Mouse (Mus musculus): ENCODE measurements around the gene F12. TPM values are rescaled to one million over a fixed set of nuclear protein-coding genes. Genes with fewer than 3 reads are reported as not detected.

Gene F12
- total RNA-seq, 2 experiments from 2014 or later = 0.32 to 0.36 TPM

- DNase-seq (ENCODE audit: low spot score in 2 of 2) = peak; percentile 53 to 87
Observed at GRCm38 (mm10) chr13:55418004-55418403, 8.6 kb downstream of the F12 start.

- DNase-seq (ENCODE audit: low spot score in 2 of 2) = peak; percentile 62 to 78
Observed at GRCm38 (mm10) chr13:55414743-55415380, 11.7 kb downstream of the F12 start, which contains the start of gene Pfn3. Pfn3 (minus strand) TSS chr13:55415232.

DNA sequence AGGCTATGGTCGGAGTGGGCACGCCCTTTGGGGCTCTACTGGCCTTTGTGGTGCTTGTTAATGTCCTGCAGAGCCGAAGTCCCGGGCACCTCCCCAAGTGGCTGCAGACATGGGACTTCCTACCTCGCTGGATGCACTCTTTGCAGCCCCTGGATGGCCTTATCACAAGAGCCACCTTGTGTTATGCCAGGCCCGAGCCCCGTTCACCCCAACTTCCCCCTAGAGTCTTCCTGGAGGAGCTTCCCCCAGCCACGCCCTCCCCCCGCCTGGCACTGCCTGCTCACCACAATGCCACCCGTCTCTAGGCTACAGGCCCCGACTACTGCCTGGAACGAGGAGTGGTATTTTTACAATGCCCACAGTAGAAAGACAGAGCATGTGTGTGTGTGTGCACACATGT is 13.3 kb downstream of the F12 start:
- no peak for DNase-seq (ENCODE audit: low spot score in 2 of 2)

DNA sequence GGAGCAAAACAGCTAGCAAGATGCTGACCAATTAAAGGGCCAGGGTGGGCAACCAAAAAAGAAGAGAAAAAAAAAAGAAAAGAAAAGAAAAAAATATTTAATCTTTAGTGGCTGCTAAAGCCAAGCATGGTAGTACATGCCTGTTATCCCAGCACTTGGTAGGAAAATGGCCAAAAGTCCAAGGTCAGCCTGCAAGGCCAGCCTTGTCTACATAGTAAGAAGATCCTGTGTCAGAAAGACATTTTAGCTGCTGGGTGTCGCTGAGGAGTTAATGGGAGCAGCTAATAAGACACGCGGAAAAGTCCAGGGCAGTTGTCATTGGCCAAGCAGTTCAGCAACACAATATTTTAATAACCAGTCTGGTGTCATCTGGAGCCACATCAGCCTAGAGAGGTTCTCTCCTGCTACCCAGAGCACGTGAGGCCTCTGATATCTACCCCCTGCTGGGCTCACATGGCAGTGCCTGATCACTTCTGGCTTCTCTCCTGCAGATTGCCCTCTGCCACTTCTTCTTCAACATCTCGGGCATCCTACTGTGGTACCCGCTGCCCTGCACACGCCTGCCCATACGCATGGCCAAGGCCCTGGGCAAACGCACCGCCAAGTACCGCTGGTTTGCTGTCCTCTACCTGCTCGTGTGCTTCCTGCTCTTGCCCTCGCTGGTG is 13.8 kb downstream of the F12 start:
- DNase-seq (ENCODE audit: low spot score in 2 of 2) = no peak

DNA sequence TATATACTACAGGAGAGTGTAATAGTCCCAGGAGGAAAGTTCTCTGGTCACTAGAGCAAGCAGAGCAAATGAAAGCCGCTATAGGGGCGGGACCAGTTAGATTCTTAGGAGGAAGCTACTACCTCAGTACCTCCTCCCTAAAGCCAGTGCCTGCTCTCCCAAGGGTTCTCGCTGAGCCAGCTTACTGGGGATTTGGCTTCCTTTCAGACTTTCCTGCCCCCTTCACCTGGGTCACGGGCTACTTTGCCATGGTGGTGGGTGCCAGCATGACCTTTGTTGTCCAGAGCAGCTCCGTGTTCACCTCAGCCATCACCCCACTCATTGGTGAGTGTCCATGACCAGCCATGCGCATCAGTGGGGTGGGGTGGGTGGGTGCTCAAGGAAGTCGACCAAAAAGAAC is 14.8 kb downstream of the F12 start:
- no peak for DNase-seq (ENCODE audit: low spot score in 2 of 2)

DNA sequence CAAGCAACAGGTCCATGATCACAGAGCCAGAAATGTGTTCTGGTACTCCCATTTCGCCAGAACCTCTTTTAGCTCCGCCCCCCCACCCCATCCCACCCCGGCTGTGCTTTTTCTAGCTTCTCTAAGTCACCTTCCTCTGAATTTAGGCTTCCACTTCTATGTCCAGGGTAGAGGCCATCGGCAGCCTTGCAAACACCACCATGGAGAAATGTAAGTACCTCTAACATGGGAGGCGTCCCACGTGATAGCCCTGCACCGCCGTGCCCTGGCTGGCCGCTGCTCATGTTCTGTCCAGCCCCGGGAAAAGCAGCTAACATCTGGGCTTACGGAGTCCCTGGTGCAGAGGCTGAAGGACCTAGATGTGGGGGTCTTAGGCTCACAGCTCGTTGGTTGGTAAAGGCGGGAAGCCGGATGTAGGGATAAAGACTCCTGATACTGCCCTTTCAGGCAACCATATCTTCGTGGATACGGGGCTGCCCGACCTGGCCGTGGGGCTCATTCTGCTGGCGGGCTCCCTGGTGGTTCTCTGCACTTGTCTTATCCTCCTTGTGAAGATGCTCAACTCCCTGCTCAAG is 18.0 kb downstream of the F12 start:
- DNase-seq (ENCODE audit: low spot score in 2 of 2) = no peak

DNA sequence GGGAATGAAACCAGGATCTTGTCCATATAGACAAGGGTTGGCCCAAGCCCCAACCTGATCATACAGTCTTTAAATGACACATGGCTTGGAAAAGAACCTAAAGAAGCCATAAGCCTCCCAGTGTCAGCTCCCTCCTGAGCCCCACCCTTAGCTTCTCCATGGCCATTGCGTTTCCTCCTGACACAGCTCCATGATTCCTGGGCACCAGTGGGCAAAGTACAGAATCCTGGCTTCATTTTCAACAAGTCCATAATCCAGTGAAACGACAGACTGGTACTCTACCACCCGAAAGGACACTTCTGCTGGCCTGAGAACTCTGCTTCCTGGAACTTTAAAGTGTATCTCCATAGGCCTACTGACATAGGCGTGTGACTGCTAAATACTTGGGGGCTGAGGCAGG is 19.3 kb downstream of the F12 start:
- no peak for DNase-seq (ENCODE audit: low spot score in 2 of 2)

DNA sequence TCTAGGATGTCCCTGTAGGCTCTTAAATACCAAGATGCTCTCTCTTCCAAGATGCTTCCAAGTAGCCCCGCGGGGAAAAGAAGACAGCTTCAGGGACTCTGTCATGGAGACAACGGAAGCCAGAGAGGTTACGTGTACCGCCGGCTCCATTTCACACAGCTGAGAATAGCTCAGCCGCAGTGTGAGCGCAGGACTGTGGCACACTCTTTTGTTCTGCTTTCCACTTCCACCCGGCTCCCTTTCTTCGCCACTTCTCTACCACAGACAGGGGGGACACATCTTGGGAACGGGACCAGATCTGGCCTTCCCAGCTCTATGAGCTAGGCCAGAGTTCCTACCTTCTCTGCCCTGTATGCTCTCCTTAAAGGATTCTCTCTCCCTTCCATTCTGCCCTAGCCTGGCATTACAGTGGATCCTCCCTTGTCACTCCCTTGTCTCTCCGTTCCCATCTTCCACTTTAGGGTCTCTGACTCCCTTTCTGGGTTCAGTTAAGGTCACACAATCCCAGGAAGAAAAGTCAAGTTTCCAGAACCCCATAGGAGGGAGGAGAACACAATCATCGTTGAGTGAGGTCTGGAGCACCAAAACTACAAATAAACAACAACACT is 20.7 kb downstream of the F12 start:
- DNase-seq (ENCODE audit: low spot score in 2 of 2) = no peak

- peak; percentile 61 to 87 for DNase-seq (ENCODE audit: low spot score in 2 of 2)
Observed at GRCm38 (mm10) chr13:55404853-55405782, 21.5 kb downstream of the F12 start.

DNA sequence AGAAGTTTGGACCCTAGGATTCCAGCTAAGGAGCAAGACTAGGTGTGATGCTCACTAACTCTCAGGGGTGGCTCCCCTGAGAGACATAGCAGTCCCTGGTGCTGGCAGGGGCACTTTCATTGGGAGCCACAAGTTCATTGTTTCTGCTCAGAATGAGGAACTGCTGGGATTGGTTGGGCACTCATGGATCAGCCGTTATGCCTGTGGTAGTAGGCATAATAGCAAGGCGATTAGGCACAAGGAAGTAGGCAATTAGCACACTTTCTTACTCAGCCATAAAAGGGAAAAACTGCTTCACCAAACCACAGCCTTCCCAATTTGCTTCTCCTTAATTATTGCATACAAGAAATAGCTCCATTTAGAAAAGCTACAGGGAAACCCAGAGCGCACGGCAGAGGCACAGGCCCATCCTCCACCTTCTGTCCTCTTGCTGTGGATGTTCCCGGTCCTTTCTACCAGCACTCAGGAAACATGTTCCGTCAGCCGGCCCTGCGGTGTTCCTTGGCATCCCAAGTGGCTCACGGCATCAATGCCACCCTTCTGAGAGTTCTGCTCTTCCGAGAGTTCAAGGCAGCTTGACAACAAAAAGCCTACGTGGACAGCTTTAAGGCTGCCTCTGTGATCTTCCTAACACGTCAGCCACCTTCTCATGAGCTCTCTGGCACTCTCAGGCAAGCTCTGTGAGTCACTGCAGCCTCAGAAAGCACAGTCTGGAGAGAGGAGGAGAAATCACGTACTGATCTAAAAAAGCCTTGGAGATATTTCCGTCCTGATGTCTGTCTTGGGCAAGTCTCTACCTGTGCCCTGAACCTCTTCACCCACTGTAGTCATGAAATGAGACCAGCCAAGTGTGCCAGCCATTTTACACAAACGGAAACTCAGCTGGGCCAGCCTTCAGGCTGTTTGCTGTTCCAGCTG is 22.4 kb downstream of the F12 start:
- peak in 1 of 2 experiments; percentile 65 for DNase-seq (ENCODE audit: low spot score in 2 of 2)

DNA sequence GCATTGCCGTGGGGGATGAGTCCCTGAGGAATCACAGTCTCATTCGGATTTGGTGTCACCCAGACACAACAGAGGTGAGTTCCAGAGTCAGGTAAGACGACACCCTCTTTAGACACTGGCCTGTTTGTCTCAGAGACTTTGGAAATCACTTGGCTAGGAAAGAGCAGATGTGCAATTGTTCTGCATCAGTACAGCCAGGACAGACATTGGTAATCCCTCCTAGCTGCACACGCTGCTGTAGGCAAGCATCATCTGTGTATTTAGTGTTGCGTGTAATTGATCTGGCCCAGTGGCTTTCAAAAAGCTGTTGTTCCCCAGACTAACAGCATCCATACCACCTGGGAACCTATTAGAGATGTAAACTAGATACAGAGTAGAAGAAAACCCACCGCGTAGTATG is 23.3 kb downstream of the F12 start:
- no peak for DNase-seq (ENCODE audit: low spot score in 2 of 2)

- DNase-seq (ENCODE audit: low spot score in 2 of 2) = no peak
Observed at GRCm38 (mm10) chr13:55400039-55400346, 26.6 kb downstream of the F12 start.

- DNase-seq (ENCODE audit: low spot score in 2 of 2) = no peak
Observed at GRCm38 (mm10) chr13:55399300-55400038, 27.1 kb downstream of the F12 start.

DNA sequence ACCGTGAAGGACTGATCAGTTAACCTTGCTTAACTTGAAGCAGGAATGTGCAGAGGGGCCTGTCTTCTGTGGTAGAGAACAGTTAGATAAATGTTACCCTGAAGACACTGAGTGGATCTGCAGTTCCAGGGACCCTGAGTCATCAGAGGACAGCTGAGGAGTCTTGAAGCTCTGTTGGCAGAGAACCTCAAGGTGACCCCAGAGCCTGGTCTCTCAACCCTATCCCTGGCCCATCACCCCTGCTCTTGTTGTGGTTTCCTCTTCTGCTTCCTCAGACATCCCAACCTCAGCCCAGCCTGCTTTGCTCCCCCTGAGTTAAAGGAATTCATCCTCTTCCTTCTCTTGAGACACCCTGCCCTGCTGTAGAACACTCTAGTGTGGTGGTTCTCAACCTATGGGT is 28.5 kb downstream of the F12 start, which contains the start of gene Slc34a1:
Slc34a1 (plus strand) TSS at position 100 of the 400 bp plus-strand sequence.
- DNase-seq (ENCODE audit: low spot score in 2 of 2) = no peak

GRCm38 (mm10) chr13:55392933-55393332 is 33.7 kb downstream of the F12 start:
- no peak for DNase-seq (ENCODE audit: low spot score in 2 of 2)

DNA sequence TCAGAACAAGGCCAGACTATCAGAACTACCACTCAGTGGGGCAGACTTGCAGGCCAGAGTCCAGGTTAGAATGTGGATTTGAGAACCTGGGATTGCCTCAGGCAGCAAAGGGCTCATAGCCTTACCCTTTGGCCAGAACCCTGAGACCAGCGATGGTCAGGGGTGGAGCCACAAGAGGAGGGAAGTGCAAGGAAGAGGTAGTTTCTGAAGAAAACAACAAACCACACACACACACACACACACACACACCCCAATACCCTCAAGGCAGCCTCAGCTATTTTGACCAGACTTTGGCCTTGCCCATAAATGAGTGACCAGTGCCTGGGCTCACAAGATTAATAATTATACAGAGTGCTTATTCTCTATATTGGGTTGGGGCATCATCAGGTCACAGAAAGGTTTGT is 35.0 kb downstream of the F12 start:
- DNase-seq (ENCODE audit: low spot score in 2 of 2) = no peak

- DNase-seq (ENCODE audit: low spot score in 2 of 2) = no peak
Observed at GRCm38 (mm10) chr13:55390644-55391043, 35.9 kb downstream of the F12 start.

- peak; percentile 71 to 87 for DNase-seq (ENCODE audit: low spot score in 2 of 2)
Observed at GRCm38 (mm10) chr13:55381790-55382189, 44.8 kb downstream of the F12 start.

- DNase-seq (ENCODE audit: low spot score in 2 of 2) = no peak
Observed at GRCm38 (mm10) chr13:55378907-55379580, 47.5 kb downstream of the F12 start.
